ENCODE assay signal across 8 mouse cellular contexts in the genomic region with DNA sequence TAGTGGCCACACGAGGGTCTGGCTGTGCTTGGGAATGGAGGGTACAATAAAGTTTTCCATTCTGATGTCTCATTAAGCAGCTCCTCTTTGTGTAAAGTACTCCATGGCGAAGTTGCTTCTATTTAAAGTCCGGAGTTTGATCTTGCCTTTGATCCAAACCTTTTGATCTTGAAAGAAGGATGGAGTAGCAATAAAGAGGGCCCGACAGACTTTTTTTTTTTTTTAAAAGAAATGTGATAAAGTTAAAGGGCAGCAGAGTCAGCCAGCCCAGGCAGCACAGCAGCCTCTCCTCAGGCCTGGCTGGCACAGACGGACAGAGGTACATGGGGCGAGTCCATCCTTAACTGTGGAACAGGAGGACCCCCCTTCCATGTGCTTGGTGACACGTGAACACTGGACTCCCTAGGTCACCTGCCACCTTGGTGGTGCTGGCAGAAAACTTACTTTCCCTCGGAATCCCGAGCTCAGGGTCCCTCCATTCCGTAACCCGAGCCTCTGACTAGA.
A peak's percentile ranks its signal among the peaks of the same experiment; 100 is the strongest.
DNase-seq lines count a peak whose midpoint lies in the region; ATAC-seq and TF ChIP-seq lines count a peak whose summit lies in the region.

No protein-coding gene starts in this region.

- peak overlapping the region; percentile 77 for H3K9ac ChIP-seq in kidney, postnatal 0 days (ENCODE audit: low read depth, low read length)

- H3K4me1 ChIP-seq in E14TG2a.4 (replicated peaks; ENCODE audit: low read depth, low read length), result peaks cover 27% of the 10 kb centered on the region
- H3K4me1 ChIP-seq in forebrain, embryonic 10.5 days, result peaks cover 65% of the 10 kb centered on the region
- H3K4me1 ChIP-seq in kidney, postnatal 0 days (replicated peaks; ENCODE audit: insufficient read depth, low read length), result peaks cover 29% of the 10 kb centered on the region
- peaks cover 11% of the 10 kb centered on the region for H3K4me1 ChIP-seq in olfactory bulb, adult 2 months (ENCODE audit: control insufficient read depth, insufficient read depth, low read length)

- ATAC-seq in kidney, postnatal 0 days (replicated peaks; ENCODE audit: low FRiP score, low read depth), result peak; percentile 83

- intact Hi-C loops in gastrocnemius, adult 2 months (cut with DNase I), result loop anchor here (5.0 kb wide), 2 partner anchors 52 to 192 kb away; no protein-coding TSS in a partner anchor

- H3K36me3 ChIP-seq in E14TG2a.4 (ENCODE audit: insufficient read depth, low read length), result peaks cover 23% of the 10 kb centered on the region
- H3K36me3 ChIP-seq in forebrain, embryonic 10.5 days (replicated peaks), result no peaks in the 10 kb centered on the region
- H3K36me3 ChIP-seq in kidney, postnatal 0 days (ENCODE audit: insufficient read depth, low read length), result no peaks in the 10 kb centered on the region

- H3K27ac ChIP-seq in gastrocnemius, adult 2 months, result peak overlapping the region; percentile 100
- peak overlapping the region; percentile 92 for H3K27ac ChIP-seq in forebrain, embryonic 10.5 days
- peak overlapping the region; percentile 93 for H3K27ac ChIP-seq in kidney, postnatal 0 days
- no peak overlapping the region for H3K27ac ChIP-seq in olfactory bulb, adult 2 months (ENCODE audit: insufficient read depth, low read depth, low read length)

- H3K27me3 ChIP-seq in E14TG2a.4 (ENCODE audit: insufficient read depth, low read length), result peaks cover 4% of the 10 kb centered on the region; the same call in 1 of the 2 replicates
- peaks cover 19% of the 10 kb centered on the region for H3K27me3 ChIP-seq in forebrain, embryonic 10.5 days (ENCODE audit: poor library complexity, severe bottlenecking)
- H3K27me3 ChIP-seq in kidney, postnatal 0 days (ENCODE audit: insufficient read depth, low read length), result no peaks in the 10 kb centered on the region

- TF ChIP-seq POLR2A in olfactory bulb, adult 2 months (IDR thresholded peaks at IDR 0.05; ENCODE audit: insufficient read depth, low read depth, low read length), result no peak

- H3K9me3 ChIP-seq in E14TG2a.4 (ENCODE audit: low read length), result no peaks in the 10 kb centered on the region
- no peaks in the 10 kb centered on the region for H3K9me3 ChIP-seq in forebrain, embryonic 10.5 days
- no peaks in the 10 kb centered on the region for H3K9me3 ChIP-seq in kidney, postnatal 0 days (replicated peaks; ENCODE audit: low read length)

- DNase-seq in gastrocnemius, adult 2 months, result no peak
- DNase-seq in gastrocnemius, postnatal 25 days, result no peak
- no peak for DNase-seq in forebrain, embryonic 10.5 days (ENCODE audit: extremely low spot score, low spot score)
- peak; percentile 85 for DNase-seq in kidney, postnatal 0 days (ENCODE audit: low spot score)
- DNase-seq in layer of hippocampus, postnatal 14 days (ENCODE audit: low spot score in 2 of 2), result no peak
- DNase-seq in layer of hippocampus, adult 9-11 months, result no peak

- peak overlapping the region; percentile 82 for H3K4me2 ChIP-seq in kidney, postnatal 0 days (ENCODE audit: low read length)

- 3% methylated on average over 11 of the region's 11 CpGs for WGBS in forebrain, embryonic 10.5 days
- WGBS in kidney, postnatal 0 days, result 2% methylated on average over 11 of the region's 11 CpGs
- 8% methylated on average over 11 of the region's 11 CpGs for WGBS in olfactory bulb, adult 2 months

- H3K4me3 ChIP-seq in gastrocnemius, adult 2 months, result peak overlapping the region; percentile 99
- H3K4me3 ChIP-seq in E14TG2a.4 (replicated peaks; ENCODE audit: low read length), result peak overlapping the region; percentile 67
- peak overlapping the region; percentile 81 for H3K4me3 ChIP-seq in forebrain, embryonic 10.5 days
- peak overlapping the region; percentile 64 for H3K4me3 ChIP-seq in kidney, postnatal 0 days (replicated peaks; ENCODE audit: low read depth, low read length)
- H3K4me3 ChIP-seq in olfactory bulb, adult 2 months (ENCODE audit: insufficient read depth, low read depth, low read length), result peak overlapping the region; percentile 44

- TF ChIP-seq CTCF in gastrocnemius, adult 2 months (IDR thresholded peaks at IDR 0.05), result no peak
- TF ChIP-seq CTCF in E14TG2a.4 (conservative IDR thresholded peaks at IDR 0.05; ENCODE audit: low read length), result no peak
- no peak for TF ChIP-seq CTCF in kidney, postnatal 0 days (IDR thresholded peaks at IDR 0.05; ENCODE audit: low read depth)
- TF ChIP-seq CTCF in olfactory bulb, adult 2 months (IDR thresholded peaks at IDR 0.05; ENCODE audit: insufficient read depth, low read depth, low read length), result no peak

Comparison
In these comparisons a context has a peak if more than half of its experiments do, and no peak if none do; other contexts are left out.
1. H3K4me3 ChIP-seq: peak in every context shown above with its lines; median percentile 99 in gastrocnemius, adult 2 months; 81 in forebrain, embryonic 10.5 days; 67 in E14TG2a.4; 64 in kidney, postnatal 0 days; 44 in olfactory bulb, adult 2 months.